Mouse (Mus musculus) gastrocnemius, adult 18-20 months (tissue): ENCODE results near the gene Hmx2. TPM values are rescaled to one million over a fixed set of nuclear protein-coding genes. Genes with fewer than 3 reads are reported as not detected.

Source experiments
- DNase-seq: peaks from one replicate; pipeline ENCODE4 v3.0.0; 2021; ENCODE audit warnings: low spot score
- total RNA-seq, 2 experiments: library from RNA; stranded (reverse); gene quantifications; 2 replicates each; pipeline ENCODE4 v1.2.3; 2021

Gene Hmx2
- total RNA-seq, 2 experiments from 2014 or later = not detected

DNA sequence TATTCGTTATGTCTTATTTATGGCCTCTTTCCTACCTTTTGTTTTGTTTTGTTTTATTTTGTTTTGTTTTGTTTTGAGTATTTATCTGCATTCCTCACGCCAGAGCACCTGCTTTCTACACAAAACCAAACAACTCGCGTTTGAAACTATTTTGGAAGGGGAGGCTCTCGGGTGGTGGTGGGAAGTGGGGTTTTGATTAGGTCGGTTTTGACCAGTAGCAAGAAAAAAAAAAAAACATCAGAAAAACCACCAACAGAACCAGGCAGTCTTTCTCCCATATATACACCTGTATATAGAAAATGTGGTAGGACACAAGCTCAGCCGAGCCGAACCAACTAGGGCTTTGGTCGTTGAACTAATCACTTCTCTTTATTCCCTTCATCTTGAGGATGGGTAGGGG lies 7.5 kb downstream of the Hmx2 start:
- no peak for DNase-seq

DNA sequence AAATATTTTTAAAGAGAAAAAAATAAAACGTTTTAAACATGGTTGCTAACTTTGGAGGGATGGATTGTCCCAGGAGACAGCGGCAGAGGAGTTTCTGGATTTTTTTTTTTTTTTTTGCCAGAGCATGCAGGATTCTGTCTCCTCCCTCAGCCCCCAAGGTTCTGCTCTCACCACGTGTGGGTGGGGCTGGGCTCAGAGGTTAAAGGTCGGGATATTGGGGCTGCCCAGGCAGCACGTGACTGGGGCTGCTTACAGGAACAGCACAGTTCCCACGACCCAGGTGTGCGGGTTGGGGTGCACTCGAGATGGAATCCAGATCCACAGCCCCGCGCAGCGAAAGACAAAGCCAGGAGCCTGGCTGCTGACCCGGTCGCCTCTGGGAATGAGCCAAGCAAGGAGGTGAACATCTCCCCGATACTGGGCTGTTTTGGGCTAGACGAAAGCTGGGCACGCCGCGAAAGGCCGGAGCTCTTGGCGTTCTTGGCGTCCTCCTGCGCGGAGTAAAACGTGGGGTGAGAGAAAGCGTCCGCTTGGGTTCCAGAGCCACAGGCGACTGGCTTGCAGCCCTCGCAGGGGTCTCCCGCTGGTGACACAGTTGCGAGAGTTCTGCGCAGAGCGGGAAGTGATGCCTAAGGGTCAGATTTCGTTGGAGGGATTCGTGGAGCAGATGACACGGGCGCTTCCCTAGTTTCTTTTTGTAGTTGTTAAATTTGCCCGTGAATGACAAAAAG lies 8.1 kb downstream of the Hmx2 start:
- DNase-seq = no peak

DNA sequence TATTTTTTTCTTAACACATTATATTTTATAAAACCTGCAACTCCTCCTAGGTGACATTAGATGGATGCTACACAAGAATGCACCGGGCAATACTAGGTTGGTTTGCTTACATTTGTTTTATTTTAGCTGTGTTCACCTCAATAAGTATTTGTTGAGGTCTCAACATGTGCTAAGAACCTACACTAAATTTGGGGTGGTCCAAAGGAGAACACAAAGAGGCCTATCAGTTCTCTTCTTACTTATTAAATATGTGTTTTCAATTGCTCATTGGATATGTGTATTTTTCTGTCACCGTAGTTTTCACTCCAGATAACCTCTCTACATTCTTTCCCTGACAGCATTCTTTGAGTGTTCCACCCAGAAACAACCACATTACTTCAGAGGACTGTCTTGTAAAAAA lies 9.2 kb downstream of the Hmx2 start:
- no peak for DNase-seq

DNA sequence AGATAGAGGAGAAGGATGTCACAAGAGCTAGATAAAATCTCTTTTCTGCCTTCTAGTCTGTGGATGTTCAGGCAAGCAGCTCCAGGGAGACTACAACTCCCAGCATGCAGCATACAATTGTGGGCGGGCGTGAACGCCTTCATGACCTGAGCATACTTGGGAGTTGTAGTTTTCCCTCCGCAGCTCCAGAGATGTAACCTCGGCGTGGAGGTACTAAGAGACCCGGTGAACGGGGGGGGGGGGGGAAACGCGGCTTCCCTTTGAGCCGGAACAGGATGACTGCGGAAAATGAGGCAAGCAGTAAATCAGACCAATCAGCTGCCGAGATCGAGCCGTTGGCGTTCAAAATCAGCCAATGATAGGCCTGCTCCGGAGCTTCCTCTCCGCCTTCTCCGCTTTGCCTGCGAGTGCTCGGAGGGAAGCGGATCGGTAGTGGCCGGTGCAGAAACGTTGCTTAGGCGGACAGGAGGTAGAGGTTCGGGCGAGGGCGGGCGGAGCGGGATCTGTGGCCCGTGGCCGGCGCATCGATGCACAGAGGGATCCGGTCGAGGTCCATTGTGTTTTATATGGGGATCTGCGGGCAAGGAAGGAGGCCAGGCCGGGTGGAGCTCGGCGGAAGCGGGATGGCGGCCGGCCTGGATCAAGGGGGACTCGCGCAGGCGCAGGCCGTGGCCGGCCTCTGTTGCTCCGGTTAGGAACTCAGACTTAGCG lies 11.6 kb downstream of the Hmx2 start, which contains the start of gene Bub3:
Bub3 (plus strand) TSS at position 237 of the 711 bp plus-strand sequence.
- peak; percentile 95 for DNase-seq

DNA sequence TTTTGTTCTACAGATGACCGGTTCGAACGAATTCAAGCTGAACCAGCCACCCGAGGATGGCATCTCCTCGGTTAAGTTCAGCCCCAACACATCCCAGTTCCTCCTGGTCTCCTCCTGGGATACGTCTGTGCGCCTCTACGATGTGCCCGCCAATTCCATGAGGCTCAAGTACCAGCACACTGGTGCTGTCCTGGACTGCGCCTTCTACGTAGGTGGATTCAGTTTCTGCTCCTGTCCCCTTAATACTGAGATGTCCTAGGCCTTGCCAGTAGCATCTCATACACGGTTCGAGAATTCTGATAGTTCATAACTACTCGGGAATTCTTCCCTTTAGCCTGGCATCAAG lies 12.1 kb downstream of the Hmx2 start:
- DNase-seq = no peak

DNA sequence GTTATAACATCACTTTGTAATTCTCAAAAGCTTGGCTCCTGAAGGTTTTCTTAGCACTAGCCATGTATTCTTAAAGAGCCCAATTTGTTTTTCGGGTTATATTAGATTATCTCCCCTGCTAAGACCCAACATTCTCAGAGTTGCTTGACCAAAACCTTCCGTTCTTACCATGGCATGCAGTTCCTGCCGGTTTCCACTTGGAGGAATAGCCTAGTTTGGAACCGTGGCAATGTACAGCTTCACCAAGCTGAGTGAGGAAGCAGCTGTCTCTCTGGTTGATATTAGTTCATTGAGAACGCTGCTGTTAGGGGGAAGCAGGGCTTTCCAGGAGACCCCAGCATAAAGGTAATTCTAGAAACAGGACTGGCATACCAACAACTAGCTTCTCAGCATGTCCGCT lies 26.7 kb downstream of the Hmx2 start:
- DNase-seq = no peak

DNA sequence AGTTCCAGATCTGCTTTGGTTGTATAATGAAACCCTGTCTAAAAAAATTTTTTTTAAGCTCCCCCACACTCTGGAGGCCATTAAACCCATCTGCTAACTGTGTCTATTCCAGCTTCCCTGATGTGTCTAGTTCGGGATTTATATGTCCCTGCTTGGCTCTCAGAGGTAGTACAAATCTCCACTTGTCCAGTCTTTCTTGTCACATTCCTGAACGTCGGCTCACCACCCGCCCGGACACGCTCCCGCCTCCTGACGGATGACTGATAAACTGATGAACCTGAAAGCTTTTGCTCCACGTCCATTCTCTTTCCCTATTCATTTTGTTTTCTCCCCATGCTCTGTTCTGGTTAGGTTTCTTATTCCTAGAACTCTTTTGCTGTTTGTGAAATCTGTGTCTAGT lies 33.6 kb downstream of the Hmx2 start:
- DNase-seq = no peak

DNA sequence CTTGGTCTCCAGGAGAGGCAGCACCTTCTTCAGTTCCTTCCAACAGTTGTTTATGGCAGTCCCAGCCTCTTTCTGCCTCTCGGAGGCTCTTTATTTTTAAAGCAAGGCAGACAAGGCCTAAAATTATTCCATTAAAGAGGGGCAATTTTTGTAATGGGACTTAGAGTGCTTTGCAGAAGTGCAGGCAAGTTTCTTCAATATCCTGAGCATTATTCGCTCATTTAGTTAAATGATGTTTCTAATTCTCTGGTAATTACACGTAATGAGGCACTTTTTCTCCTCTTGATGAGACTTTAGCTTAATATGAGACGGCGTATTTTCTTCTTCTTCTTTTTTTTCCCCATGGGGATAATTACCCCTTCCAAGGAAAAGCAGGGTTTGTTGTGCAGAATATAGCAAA lies 37.0 kb downstream of the Hmx2 start:
- DNase-seq = no peak

DNA sequence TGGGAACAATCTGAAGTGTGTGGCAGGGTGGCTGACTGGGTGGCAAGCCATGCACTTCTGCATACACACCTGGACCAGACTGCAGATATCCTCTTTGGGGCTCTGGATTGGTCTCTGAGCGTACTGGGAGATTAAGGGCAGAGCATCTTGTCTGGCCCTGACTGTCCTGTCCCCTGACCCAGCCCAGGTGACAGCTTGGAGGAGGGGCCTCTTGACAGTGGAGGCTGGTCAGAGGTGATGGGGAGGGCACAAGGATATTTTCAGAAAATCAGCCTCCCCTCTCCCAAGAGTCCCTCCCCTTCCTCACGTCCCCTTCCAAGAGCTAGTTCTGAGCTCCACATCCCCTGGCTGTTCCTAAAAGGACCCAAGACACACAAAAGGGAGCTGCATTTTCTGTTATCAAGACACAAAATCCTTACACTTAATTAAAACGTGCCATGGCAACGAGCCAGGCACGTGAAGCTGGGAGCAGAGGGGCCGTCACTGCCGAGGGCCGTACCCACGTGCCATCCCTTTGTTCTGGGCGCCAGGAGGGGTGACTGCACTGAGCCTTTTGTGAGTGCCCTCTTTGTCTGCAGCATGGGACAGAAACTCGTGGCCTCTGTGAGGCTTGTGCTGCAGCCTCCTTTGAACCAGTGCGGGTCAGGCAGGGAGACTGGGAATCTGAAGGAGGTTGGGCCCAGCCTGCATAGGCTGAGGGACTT lies 49.4 kb downstream of the Hmx2 start:
- no peak for DNase-seq

DNA sequence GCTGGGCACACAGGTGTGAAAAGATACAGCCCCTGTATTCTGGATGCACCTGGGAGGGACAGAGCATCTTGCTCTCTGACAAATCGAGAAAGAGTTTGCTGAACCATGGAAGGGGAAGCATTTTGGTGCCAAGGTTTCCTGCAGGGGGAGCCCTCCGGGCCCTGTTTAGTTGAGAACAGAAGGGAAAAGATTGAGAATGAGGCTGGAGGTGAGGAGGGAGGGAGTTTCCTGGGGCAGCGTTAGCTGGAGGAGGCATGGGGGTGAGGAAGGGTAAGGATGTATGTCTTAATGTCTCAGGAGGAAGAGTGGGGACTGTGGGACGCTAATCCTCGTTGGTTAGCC lies 49.9 kb downstream of the Hmx2 start:
- DNase-seq = no peak

DNA sequence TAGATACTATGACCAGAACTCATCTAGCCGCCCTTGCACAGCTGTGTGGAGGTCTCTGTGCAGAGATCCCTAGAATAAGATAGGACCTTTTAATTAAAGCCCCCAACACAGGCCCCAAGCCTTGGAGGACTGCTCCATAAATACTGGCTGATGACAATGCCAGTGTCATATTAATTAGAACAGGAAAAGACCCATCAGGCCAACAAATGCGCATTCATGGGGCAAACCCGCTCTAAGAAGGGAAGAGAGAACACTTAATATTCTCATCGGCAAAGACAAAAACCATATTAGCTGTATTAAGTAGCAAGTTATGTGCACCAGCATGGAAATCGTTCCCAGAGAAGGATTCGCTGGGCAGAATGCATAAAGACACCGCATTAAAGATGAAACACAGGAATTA lies 53.5 kb downstream of the Hmx2 start:
- DNase-seq = no peak

DNA sequence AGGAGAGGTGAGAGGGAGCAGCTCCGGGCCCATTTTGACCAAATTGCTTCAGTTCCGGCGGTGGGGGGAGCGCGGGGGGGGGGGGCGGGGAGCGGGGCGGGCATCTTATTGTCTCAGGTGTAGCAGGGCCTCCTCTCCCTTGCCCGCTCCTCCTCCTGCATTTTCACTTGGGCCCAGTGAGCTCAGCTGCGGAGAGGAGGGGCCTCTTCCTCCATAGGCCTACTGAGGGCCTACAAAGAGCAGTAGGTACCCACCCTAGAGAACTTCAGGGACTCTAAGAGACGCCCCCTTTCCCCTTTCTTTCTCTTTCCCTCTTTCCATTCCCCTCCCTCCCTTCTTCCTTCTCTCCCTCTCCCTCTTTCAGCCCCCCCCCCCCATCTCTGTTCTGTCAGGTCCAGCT lies 54.6 kb downstream of the Hmx2 start:
- DNase-seq = no peak

DNA sequence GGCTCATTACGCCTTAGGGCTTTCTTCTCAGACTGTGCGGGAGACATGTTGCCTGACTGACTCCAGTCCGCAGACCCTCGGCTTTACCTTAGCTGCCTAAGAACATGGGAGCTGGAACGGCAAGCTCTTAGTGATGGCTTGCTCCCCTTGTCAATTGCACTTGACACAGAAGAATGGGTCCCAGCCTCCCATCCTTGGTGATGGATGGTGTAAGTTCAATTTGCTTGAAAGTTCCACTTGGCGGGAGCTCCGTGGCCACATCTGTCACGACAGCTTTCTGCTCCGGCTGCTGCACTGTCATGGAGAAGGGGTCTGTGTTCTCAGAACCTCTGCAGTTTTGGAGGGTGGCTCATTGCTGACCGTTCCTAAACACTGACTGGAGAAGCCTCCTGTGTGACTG lies 56.4 kb downstream of the Hmx2 start:
- no peak for DNase-seq

DNA sequence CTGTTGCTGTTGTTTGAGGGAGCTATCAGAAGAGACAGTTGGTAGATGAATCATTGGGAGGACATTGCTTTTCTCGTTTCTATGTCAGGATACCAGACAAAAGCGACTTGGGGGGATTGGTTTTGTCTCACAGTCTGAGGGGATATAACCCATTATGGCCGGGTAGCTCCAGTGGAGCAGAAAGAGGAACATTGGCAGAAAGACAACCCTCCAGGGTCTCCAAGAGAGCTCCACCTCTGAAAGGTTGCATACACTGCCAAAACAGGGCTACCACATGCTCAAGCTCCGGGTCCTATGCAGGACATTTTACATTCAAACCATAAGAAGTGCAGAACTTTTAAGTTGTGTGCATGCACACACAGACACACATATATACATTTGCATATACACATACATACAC lies 56.9 kb downstream of the Hmx2 start:
- no peak for DNase-seq

Other genes with a start within 250 kb of the Hmx2 start
- gene Cuzd1, start 226.5 kb upstream of the Hmx2 start, total RNA-seq = under 1 TPM; 0.81 to 0.91 TPM
- gene Fam24b, start 219.3 kb upstream of the Hmx2 start, total RNA-seq = not detected
- gene Fam24a, start 214.9 kb upstream of the Hmx2 start, total RNA-seq = not detected
- 10 to 100 TPM; 18.6 to 31.3 TPM for gene 2310057M21Rik, start 186.0 kb upstream of the Hmx2 start, total RNA-seq
- gene Pstk, start 177.6 kb upstream of the Hmx2 start, total RNA-seq = 10 to 100 TPM; 37.8 to 43.5 TPM
- gene Ikzf5, start 138.3 kb upstream of the Hmx2 start, total RNA-seq = 10 to 100 TPM; 31.8 to 33.3 TPM
- gene Acadsb, start 138.2 kb upstream of the Hmx2 start, total RNA-seq = 100 to 1,000 TPM; 158 to 191 TPM
- gene Hmx3, start 5.9 kb upstream of the Hmx2 start, total RNA-seq = not detected
- 10 to 100 TPM; 28.1 to 33.7 TPM for gene Bub3, start 11.4 kb downstream of the Hmx2 start, total RNA-seq